Mouse (Mus musculus) lung, embryonic 16.5 days (tissue): ENCODE results near the gene Fgfr2. TPM values are rescaled to one million over a fixed set of nuclear protein-coding genes. Genes with fewer than 3 reads are reported as not detected.
A peak's percentile ranks its signal among the peaks of the same experiment; 100 is the strongest.

ENCODE experiments used
- ATAC-seq: fragments of 200-750 bp; cut with Nextera tagmentation; 2 replicates; pipeline ENCODE4 v1.8.0; 2017; ENCODE audit warnings: low read depth, mild to moderate bottlenecking, moderate library complexity
- H3K27ac ChIP-seq: fragments of 300-500 bp; sonication (generic); 2 replicates; pipeline ENCODE4 v1.5.1; 2014; ENCODE audit warnings: mild to moderate bottlenecking, control low read depth, low read length
- H3K27me3 ChIP-seq: fragments of 300-500 bp; sonication (generic); 2 replicates; pipeline ENCODE4 v1.6.1; 2014; ENCODE audit warnings: low read depth, low read length, mixed read lengths; ENCODE audit not compliant: control insufficient read depth, insufficient read depth
- H3K36me3 ChIP-seq: fragments of 300-500 bp; sonication (generic); 2 replicates; pipeline ENCODE4 v1.6.1; 2014; ENCODE audit warnings: low read length; ENCODE audit not compliant: control insufficient read depth, insufficient read depth
- H3K4me1 ChIP-seq: fragments of 300-500 bp; sonication (generic); replicated peaks from 2 replicates; pipeline ENCODE4 v1.6.1; 2014; ENCODE audit warnings: low read length, mixed read lengths; ENCODE audit not compliant: control insufficient read depth, insufficient read depth
- H3K4me2 ChIP-seq: fragments of 300-500 bp; sonication (generic); 2 replicates; pipeline ENCODE4 v1.6.1; 2014; ENCODE audit warnings: low read depth, low read length, control low read depth
- H3K4me3 ChIP-seq: fragments of 300-500 bp; sonication (generic); 2 replicates; pipeline ENCODE4 v1.5.1; 2014; ENCODE audit warnings: mild to moderate bottlenecking, low read length, control low read depth
- H3K9ac ChIP-seq: fragments of 300-500 bp; sonication (generic); 2 replicates; pipeline ENCODE4 v1.6.1; 2014; ENCODE audit warnings: low read length, control low read depth
- H3K9me3 ChIP-seq: fragments of 300-500 bp; sonication (generic); 2 replicates; pipeline ENCODE4 v1.6.1; 2016; ENCODE audit warnings: low read length; ENCODE audit not compliant: control insufficient read depth
- WGBS: fragments of 180-500 bp; shearing (Covaris S2); extraction: QIAGEN DNeasy Blood & Tissue Kit; methylation state at CpG from one replicate; pipeline ENCODE4 v1.1.7; 2014; 5-methylcytosine and 5-hydroxymethylcytosine counted together
- polyA plus RNA-seq: library from polyadenylated mRNA; unstranded; fragments of >200 nt; fragmentation: Nextera tagmentation; extraction: Ambion mirVana; gene quantifications from 2 replicates; pipeline ENCODE4 v1.2.1, GENCODE M21; 2015

Fgfr2 gene
- polyA plus RNA-seq, 1 experiment from 2014 or later, result 175 TPM

DNA sequence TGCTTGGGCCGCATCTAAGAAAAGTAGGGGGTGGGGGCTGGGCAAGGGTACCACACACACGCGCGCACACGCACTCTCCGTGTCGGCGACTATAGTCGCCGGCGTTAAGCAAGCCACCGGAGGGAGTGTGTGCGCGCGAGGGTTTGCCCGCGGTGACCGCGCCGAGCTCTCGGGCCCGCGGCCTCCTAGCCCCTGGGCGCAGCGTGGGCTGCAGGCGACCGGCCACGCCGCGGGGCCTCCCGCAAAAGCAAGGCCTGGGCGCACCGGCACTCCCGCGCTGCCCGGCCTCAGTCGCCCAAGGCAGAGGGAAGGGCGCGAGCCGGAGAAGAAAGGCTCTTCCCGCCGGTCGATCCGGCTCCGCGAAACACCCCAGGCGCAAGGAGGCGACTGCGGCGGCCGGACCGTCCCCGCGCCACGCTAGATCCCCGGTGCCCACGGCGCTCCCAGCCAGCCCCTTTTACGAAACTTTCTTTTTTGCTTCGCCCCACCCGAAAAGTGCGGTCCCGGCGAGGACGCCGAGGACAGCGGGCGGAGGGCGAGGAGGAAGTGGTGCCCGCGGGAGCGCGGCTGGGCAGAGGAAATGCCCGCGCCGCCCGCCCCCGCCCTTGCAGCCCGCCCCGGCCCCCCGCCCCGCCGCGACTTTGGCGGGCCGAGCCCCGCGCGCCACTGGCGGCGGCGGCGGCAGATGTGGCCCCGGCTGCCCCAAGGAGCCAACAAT, 1.3 kb downstream of the Fgfr2 start:
- WGBS, result under 1% methylated on average over 40 of the region's 94 CpGs
- Histone ChIP-seq H3K4me2 (peak overlapping the region; percentile 97), H3K27ac (peak overlapping the region; percentile 98), H3K9ac (peak overlapping the region; percentile 93), H3K4me3 (peak overlapping the region; percentile 77), H3K27me3 (no peaks in the 10 kb centered on the region), H3K36me3 (no peaks in the 10 kb centered on the region; the same call in 1 of the 2 replicates), H3K4me1 (peaks cover 42% of the 10 kb centered on the region), H3K9me3 (no peaks in the 10 kb centered on the region)
- ATAC-seq, result peak; percentile 22; the same call in 1 of the 2 replicates

DNA sequence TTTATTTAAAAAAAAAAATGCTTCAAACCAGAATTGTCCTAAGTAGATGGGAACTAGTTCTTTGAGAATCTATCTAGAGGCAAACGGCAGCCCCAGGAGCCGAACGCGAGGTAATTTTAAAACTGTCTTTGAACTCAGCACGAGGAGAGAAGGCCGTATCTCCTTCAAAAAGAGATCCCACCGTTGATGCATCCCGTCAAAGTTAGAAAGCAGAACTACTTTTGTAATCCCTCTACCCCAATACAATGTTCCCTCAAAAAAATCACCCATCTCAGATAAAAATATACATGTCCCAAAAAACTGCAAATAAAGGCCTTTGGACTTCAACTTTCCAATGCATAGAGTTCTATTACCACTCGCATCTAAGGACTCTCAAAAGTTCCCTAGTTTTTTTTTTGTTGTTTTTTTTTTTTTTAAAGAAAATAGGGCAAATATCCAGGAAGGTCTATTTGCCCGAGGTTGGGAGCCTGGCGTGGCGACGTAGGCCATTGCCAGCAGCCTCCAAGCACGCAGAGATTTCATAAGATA, 2.0 kb downstream of the Fgfr2 start:
- Histone ChIP-seq H3K9ac (peak overlapping the region; percentile 93), H3K27me3 (no peaks in the 10 kb centered on the region), H3K9me3 (no peaks in the 10 kb centered on the region), H3K4me2 (peak overlapping the region; percentile 97), H3K4me3 (peak overlapping the region; percentile 77), H3K4me1 (peaks cover 48% of the 10 kb centered on the region), H3K36me3 (no peaks in the 10 kb centered on the region; the same call in 1 of the 2 replicates), H3K27ac (peak overlapping the region; percentile 98)
- no peak for ATAC-seq
- WGBS, result 2% methylated on average over 14 of the region's 14 CpGs

DNA sequence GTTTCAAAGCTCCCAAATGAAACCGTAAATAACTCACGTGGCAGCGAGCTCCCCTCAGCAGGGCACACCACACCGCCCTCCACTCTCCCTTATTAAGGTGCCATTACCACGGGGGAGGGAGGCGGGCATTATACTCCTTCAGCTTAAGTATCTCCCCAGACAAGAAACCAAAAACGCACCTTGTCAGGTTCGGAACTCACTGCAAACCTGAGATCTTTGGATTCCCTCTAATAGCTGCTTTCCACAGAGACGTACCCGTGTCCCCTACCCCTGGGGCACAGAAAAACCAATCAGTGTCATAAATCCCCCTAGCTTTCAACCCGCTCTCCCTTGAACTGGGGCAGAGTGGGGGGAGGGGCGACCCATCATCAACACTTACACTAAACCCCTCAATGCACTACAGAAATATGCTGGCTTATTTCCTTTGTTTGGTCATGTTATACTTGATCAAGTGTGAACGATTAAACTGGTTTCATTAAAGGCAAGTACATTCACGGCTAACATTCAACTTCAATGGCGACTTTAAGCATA, 2.9 kb downstream of the Fgfr2 start:
- Histone ChIP-seq H3K4me1 (peaks cover 54% of the 10 kb centered on the region), H3K9ac (peak overlapping the region; percentile 56), H3K4me3 (peak overlapping the region; percentile 36), H3K36me3 (no peaks in the 10 kb centered on the region; the same call in 1 of the 2 replicates), H3K4me2 (peak overlapping the region; percentile 97), H3K27me3 (no peaks in the 10 kb centered on the region), H3K9me3 (no peaks in the 10 kb centered on the region), H3K27ac (peak overlapping the region; percentile 20; the same call in 1 of the 2 replicates)
- no peak for ATAC-seq
- WGBS, result 15% methylated on average over 15 of the region's 15 CpGs

DNA sequence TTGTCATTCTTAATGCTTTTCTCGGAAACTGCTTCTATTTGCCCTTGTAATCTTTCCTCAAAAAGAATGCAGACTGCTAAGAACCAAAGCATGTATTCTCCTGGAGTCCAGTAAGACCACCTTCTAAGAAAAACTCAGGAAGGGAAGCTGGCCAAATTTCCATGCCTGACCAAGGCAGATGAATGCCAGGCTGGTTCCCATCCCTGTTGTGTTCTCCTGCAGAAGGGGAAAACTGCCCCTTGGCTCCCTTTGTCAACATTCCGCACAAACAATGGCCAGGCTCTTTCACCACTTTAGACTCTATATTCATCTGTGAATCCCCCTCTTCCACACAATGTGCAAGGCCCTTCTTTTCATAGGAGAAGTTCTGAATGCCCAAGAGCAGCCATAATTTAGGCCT, 5.3 kb downstream of the Fgfr2 start:
- no peaks in the 10 kb centered on the region for H3K9me3 ChIP-seq
- no peak overlapping the region for H3K4me3 ChIP-seq
- H3K36me3 ChIP-seq, result no peaks in the 10 kb centered on the region; the same call in 1 of the 2 replicates
- no peaks in the 10 kb centered on the region for H3K27me3 ChIP-seq
- H3K9ac ChIP-seq, result no peak overlapping the region
- peaks cover 70% of the 10 kb centered on the region for H3K4me1 ChIP-seq
- H3K4me2 ChIP-seq, result no peak overlapping the region
- 38% methylated on average over 2 of the region's 2 CpGs for WGBS
- no peak for ATAC-seq
- peak overlapping the region; percentile 24; the same call in 1 of the 2 replicates for H3K27ac ChIP-seq

DNA sequence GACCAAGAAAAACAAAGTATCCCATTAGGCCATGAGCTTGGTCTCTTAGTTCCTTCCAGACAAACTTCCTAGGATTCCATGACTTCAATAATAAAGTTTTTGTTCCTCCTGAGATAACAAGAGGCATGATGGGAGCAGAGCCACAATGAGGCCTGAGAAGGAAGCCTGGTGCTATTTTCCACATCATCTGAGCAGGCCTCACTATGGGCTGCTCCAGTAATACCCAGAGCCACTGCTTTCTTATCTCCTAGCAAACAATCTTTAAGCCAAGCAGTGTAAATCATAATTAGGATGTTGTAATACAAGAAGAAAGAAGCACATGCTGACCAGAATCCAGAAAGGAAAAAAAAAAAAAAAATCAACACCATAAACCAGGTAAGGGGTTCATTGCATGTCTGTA, 6.6 kb downstream of the Fgfr2 start:
- Histone ChIP-seq H3K4me2 (no peak overlapping the region), H3K9ac (no peak overlapping the region), H3K4me3 (no peak overlapping the region), H3K27me3 (no peaks in the 10 kb centered on the region), H3K36me3 (no peaks in the 10 kb centered on the region; the same call in 1 of the 2 replicates), H3K9me3 (no peaks in the 10 kb centered on the region), H3K27ac (peak overlapping the region; percentile 21; the same call in 1 of the 2 replicates), H3K4me1 (peaks cover 82% of the 10 kb centered on the region)
- ATAC-seq, result no peak

DNA sequence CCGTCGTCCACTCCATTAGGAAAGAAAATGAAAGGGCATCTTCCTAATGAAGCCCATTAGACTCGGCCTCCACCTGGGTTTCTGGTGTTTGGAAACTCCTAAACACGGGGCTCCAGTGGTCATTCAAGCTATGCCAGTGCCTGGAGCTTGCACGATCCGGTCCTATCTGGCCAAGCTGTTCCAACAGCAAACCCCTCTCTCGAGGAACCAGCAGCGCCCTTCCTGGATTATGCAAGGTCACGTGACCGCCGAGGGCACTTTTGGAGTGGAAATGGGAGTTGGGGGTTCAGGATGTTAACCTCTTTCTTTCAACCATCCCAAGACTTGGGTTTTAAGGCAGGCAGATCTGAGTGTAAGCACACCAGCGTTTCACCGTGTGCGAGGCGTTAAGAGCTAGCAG, 7.3 kb downstream of the Fgfr2 start:
- Histone ChIP-seq H3K27me3 (no peaks in the 10 kb centered on the region), H3K4me2 (peak overlapping the region; percentile 50), H3K9me3 (no peaks in the 10 kb centered on the region), H3K4me1 (peaks cover 87% of the 10 kb centered on the region), H3K9ac (peak overlapping the region; percentile 46; the same call in 1 of the 2 replicates), H3K4me3 (peak overlapping the region; percentile 17), H3K36me3 (no peaks in the 10 kb centered on the region; the same call in 1 of the 2 replicates), H3K27ac (peak overlapping the region; percentile 21)
- peak; percentile 31; the same call in 1 of the 2 replicates for ATAC-seq
- 19% methylated on average over 15 of the region's 15 CpGs for WGBS

DNA sequence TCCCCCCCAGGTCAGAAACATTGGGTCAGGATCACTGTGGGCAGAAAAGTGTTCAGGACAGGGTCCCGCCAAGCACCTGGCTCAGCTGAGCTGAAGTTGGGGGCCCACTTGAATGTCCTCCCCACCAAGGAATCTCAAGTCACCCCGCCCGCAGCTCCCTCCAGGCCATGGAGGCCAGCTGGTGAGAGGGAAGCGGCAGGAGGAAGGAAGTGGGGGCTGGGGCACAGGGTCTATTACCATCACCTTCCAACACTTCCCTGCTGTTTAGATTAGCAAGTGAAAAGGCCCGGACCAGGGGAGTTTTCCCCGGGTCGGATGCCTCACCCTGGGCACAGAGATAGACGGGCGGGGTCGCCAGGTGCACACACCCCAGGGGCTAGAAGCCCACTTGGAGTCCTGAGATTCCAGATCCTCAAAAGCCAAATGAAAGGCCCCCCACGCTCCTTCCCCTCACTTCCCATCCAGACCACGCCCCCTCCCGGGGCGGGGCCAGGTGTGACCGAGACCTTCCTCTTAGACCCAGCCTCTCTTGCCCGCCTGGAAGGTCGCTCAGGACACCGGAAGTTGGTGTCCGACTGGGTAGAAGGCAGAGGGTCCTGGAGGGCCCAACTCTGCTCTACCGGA, 8.2 kb downstream of the Fgfr2 start:
- Histone ChIP-seq H3K9me3 (no peaks in the 10 kb centered on the region), H3K4me3 (peak overlapping the region; percentile 29), H3K9ac (no peak overlapping the region; the same call in 1 of the 2 replicates), H3K4me1 (peaks cover 81% of the 10 kb centered on the region), H3K27ac (peak overlapping the region; percentile 3), H3K36me3 (no peaks in the 10 kb centered on the region; the same call in 1 of the 2 replicates), H3K27me3 (no peaks in the 10 kb centered on the region), H3K4me2 (peak overlapping the region; percentile 50)
- WGBS, result 13% methylated on average over 20 of the region's 20 CpGs
- peak; percentile 44; the same call in 1 of the 2 replicates for ATAC-seq

DNA sequence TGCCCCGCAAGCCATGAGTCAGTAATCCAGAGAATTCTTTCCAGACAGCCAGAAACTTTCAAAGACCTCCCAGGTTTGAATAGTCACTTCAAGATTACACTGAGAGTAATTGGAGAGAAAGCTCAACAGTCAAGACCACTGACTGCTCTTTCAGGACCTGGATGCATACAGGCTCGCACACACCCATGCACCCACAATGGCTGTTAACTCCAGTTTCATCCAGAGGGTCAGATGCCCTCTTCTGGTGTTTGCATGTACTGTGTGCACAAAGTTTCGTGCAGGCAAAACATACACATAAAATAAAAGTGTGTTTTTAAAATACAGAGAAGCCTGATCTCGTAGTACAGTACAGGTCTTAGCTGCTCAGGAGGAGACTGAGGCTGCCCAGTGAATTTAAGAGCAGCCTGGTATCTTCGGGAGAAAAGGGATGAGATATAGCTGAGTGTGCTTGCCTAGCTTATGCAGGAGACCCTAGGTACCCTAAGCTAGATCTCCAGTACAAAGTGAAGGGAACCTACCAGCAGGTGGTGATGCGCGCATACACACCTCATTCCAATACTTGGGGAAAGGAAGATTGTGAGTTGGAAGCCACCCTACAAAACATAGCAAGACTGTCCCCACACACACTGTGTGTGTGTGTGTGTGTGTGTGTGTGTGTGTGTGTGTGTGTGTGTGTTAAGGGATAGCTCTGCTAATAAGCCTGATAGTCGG, 9.8 kb downstream of the Fgfr2 start:
- no peak overlapping the region for H3K4me2 ChIP-seq
- H3K27ac ChIP-seq, result peak overlapping the region; percentile 78
- no peak for ATAC-seq
- no peak overlapping the region for H3K9ac ChIP-seq
- peaks cover 69% of the 10 kb centered on the region for H3K4me1 ChIP-seq
- WGBS, result 70% methylated on average over 8 of the region's 8 CpGs
- no peaks in the 10 kb centered on the region for H3K9me3 ChIP-seq
- H3K36me3 ChIP-seq, result no peaks in the 10 kb centered on the region; the same call in 1 of the 2 replicates
- no peaks in the 10 kb centered on the region for H3K27me3 ChIP-seq
- H3K4me3 ChIP-seq, result no peak overlapping the region
